Mouse (Mus musculus) Muller cell, postnatal 12 days (primary cell): ENCODE results near the gene Sf3b1.
A peak's percentile ranks its signal among the peaks of the same experiment; 100 is the strongest.
"Not testable (repeated sequence)": the region's sequence is repeated elsewhere in the genome, so short reads cannot be mapped to it uniquely, and the experiment has no call there.

Source experiments
- DNase-seq: peaks from one replicate; pipeline ENCODE4 v3.0.0-alpha.2; 2015; ENCODE audit errors: inconsistent ontology term

Gene Sf3b1

DNA sequence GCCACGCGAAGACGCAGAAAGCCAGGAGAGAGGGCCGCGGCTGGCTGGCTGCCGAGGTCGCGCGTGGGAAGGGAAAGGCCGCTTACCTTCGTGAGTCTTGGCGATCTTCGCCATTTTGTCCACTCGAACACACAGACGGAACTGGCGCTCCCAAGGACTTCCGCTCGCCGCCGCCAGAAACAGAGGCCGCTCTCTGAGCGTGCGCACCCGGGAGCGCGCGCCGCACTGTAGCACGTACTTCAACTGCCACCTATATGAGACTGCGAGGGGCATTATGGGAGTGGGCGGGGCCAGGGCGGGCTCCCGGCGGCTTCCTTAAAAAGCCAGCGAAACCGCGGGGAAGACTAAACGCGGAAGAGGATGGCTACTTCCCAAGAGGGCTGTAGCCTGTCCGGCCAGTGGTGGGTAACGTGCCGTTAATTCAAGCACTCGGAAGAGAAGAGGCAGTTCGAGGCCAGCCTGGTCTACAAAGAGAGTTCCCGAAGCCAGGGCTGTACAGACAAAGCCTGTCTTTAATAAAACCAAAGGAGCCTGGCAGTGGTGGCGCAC, at the start of gene Sf3b1:
Sf3b1 (minus strand) TSS at position 229 of the 549 bp plus-strand sequence.
- DNase-seq = peak; percentile 99

DNA sequence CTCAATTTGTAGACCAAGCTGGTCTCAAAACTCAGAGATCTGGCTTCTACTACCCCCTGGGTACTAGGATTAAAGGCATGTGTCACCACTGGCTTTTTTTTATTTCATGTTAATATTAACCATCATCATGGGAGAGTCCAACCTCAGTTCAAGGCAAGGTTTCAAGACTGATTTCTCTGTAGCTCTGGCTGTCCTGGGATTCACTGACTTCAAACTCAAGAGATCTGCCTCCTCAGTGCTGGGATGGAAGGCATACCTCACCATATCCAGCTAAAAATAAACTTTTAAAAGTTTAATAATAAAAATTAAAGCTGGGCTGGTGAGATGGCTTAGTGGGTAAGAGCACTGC, 49.1 kb upstream of the Sf3b1 start:
- no peak for DNase-seq

DNA sequence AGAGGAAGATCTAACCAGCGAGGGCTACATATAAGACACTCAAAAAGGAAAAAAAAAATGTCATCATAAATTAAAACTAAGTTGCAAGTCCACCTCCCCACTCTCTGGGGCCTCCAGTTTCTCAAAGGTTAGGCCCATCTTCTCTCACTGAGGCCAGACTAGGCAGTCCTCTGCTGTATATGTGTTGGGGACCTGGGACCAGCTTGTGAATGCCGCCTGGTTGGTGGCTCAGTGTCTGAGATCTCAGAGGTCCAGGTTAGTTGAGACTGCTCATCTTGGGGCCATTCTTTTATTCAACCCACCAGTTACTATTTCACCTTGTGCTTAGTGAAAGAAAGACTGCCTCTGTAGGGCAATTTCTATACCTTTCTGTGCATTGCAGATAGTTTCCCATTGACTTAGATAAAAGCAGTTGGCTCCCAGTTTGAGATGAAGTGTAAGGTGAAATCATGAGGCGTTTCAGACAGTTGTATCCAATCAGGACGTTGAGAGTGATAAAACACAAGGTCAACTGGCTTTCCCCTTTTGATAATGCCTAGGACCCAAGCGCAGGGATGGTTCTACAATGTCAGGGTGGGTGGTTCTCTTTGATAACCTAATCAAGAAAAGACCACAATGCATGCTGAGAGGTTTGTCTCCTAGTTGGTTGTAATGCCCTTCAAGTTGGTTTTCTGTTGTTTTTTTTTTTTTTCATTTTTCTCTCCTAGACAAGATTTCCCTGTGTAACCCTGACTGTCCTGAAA, 48.5 kb upstream of the Sf3b1 start:
- no peak for DNase-seq

DNA sequence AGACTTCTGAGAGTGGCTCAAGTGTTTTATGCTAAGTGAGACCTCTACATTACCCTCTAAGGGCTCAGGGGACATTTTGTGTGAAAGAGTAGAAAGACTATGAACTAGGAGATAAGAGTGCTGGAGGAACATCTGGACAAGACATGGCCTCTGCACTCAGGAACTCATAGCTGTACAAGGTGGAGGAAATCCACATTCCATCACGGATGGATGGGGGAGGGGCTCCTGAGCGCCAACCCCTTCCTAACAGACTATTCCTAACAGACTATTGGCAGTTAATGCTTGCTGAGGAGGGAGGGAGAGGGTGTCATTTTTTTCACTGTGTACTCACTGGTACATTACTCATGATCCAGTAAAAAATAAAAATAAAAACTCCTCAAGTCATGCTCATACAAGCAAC, 47.5 kb upstream of the Sf3b1 start:
- DNase-seq = no peak

DNA sequence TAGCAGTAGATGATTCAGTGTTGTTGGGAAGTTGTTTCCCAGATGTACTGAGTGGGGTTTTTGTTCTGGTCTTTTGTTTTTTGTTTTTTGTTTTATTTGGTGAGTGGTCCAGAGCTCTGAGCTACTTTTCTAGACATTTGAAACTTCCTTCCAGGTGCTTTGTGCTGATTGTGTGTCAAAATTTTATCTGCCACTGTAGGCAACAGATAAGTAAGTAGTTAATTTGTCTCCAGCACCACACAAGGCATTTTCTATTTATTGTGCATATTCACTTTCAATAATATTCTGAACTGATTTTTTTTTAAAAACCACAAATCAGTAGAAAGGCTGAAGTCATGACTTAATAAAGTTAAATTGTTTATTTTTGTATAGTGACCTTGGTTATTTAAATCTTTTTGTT, 45.0 kb upstream of the Sf3b1 start:
- not testable (repeated sequence) for DNase-seq

DNA sequence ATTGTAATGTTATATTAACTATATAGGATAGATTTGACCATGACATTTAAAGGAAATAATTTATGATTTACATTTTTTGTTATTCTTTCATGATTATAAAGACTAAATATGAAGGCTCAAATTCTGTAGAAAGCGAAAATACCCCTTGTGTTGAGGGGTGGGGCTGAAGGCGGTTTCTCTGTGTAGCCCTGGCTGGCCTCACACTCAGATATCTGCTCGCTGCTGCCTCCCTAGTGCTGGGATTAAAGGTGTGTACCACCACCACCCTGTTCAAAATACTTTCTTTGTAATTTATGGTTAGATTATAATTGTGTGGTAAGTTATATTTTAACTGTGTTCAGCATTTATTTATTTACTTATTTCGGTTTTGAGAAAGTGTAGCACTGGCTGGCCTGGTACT, 34.5 kb upstream of the Sf3b1 start:
- DNase-seq = no peak

DNA sequence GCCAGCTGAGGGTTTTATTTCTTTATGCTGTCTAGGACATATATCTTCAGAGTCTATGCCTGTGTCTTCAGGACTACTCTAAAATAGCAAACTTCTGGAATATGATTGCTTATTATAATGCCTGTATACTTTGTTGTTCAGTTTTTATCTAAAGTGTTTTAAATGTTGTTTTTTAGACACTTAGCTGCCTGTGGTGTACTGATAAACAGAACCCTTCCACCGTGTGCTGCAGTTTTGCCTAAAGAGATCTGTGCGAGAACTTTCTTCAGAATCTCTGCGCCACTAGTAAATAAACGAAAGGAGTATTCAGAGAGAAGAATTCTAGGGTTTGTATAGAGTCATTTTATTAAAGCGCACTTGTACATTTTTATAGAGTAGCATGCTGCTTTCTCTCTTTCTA, 33.8 kb upstream of the Sf3b1 start:
- DNase-seq = no peak

DNA sequence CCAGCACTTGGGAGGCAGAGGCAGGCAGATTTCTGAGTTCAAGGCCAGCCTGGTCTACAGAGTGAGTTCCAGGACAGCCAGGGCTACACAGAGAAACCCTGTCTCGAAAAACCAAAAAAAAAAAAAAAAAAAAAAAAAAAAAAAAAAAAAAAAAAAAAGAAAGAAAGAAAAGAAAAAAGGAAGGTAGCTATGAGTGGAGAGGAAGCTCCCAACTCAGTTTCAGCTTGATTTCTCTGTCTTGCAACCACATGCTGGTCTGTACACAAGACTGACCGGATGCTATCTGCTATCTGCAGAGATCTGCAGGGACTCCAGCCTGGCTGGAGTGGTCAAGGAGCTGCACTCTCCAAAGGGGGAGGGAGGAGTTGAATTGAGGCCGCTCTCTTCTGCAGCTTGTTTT, 31.1 kb upstream of the Sf3b1 start:
- not testable (repeated sequence) for DNase-seq

DNA sequence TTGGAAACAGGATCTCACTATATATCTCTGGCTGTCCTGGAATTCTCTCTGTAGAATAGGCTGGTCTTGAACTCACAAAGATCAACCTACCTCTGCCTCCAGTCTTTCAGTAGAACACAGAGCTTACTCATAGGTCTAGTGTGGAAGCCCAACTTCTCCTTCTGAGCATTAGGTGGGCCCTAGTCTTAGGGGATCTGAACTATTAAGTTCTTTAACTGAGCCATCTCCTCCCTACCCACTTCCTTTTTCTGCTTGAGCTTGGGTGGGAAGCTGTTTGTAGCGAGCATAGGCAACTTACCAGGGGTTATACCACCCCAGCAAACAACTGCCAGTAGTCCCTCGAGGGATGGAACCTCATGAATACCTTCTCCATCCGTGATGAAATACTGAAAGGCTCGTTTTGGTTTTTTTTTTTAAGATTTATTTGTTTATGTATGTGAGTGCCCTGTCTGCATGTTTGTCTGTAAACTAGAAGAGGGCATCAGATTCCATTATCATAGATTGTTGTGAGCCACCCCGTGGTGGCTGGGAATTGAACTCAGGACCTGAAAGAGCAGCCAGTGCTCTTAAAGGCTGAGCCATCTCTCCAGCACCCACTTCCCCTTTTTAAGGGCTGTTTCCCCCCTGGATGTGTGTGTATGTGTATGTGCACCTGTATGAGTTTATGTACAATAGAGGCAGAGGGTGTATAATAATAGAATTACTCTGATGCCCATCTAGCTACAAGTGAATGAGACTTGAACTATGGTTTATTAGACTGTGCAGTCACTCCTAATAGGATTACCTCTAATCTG, 28.2 kb upstream of the Sf3b1 start:
- no peak for DNase-seq

DNA sequence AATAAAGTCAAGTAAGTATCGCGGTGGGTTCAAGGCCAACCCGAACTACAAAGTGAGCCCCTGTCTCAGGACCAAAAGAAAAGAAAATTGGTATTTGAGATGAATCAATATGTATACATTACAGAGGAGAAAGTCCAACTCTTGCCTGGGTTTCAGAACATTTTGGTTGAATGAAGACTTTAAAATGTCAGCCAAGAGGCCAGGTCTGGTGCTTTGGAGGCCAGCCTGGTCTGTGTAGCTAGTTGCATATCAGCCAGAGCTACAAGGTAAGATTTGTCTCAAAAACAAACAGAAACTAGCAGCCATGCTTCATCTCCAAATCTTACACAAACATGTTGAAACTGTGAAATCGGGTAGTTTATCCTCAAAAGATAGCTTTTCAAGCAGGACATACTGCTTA, 26.3 kb upstream of the Sf3b1 start:
- DNase-seq = no peak

DNA sequence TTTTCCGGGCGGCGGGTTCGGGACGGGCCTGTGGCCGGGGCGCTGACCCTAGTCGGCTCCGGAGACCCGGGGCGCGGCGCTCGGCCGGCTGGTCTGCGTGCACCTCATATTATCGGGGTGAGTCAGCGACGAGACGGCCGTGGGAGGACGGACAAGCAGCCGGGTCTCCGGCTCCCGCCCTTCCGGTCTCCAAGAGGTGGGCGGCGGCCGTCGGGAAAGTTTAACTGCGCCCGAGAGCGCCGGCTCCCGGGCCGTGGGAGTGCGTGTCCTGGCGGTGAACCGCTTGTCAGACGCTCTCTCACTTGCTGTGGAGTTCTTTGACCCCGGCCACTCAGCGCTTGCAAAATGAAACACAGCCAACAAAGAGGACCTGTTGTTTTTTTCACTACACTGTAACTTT, 25.7 kb upstream of the Sf3b1 start:
- DNase-seq = peak; percentile 98

DNA sequence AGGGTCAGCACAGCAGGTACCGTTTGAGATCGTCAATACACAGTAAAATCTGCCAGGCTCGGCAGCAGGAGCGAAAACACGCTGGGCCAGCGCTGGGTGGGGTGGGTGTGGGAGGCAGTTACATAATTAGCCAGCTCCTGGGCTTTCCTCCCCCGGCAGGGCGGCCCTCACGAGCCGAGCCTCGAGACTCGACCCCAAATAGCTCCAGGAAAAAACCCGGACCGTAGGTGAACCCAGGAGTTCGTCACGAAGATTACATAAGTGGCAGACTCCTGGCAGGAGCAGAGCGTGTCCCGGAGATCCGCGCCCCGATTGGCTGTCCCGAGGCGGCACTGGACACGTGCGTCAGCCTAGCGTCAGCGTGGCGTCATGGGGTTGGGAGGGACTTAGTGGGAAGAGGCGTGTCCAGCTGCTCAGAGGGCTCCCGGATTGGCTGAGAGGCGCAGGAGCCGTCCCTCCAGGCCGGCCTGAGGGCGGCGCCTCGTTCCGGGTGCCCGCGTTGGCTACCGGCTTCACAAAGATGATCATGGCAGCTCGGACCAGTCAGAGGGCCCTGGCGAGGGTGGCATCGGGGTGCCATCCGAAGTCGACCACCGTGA, 25.2 kb upstream of the Sf3b1 start, which contains the start of gene Coq10b:
Coq10b (plus strand) TSS at position 416 of the 599 bp plus-strand sequence.
- peak; percentile 100 for DNase-seq

DNA sequence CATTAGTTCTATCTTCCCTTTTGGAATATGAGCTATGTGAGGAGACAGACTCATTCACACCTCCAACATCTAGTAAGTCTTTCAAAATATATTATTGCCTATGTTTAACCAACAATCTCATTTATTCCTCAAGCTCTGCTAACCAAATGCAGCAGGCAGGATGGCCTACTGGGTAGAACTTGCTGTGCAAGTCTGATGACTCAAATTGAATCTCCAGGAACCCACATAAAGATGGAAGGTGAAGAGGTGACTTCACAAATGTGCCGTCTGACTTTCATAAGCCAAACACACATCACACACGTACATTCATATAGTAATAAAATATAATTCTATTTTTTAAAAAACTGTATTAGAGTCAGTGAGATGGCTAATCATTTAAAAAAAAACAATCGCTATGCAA, 24.4 kb upstream of the Sf3b1 start:
- no peak for DNase-seq

DNA sequence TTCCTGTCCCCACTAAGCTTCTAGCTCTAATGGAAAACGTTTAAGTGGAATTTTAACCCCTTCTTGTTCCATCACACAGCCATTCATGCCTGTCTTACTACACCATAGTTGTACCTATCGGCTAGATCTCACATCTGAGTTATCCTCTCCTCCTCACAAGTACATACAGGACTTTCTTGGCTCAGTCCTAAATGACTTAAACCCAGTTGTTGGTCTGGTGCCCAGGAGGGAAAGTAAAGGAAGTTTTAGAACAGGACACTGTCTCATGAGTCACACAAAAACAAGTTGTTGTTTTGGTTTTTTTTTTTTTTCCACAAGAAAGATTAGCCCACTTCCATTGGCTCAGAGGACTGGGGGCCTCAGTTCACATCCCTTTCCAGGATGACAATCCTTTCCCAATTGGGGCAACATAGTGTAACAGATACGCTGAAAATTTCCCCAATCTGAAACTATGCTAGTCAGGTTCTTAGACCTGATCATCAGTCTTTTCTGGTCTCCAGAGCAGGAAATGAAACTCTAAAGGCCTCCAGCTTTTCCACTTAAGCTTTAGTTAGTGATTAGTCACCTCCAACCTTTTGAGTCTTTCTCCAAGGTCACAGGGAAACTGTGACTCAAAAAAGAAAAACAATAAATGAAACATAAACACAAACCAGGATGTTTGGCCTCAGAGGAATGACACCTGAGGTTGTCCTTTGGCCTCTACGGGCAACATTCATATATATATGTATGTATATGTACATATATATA, 21.7 kb upstream of the Sf3b1 start:
- no peak for DNase-seq

DNA sequence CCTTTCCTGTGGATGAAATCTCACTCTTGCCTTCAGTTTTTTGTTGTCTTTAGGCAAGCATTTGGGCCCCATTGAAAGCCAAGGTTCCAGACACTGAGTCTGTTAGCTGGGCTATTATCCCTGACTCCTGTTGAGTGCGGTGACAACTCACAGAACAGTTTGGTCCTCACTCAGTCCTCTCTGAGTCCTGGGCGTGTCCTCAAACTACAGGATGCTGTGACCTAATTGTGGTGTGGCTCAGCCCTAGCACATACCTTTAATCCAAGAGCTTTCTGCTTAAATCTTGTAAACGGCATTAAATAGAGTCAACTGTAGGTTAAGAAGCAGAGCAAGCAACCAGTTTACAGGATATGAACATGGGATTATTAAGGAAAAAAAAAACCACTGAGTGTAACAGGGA, 15.9 kb upstream of the Sf3b1 start:
- no peak for DNase-seq

DNA sequence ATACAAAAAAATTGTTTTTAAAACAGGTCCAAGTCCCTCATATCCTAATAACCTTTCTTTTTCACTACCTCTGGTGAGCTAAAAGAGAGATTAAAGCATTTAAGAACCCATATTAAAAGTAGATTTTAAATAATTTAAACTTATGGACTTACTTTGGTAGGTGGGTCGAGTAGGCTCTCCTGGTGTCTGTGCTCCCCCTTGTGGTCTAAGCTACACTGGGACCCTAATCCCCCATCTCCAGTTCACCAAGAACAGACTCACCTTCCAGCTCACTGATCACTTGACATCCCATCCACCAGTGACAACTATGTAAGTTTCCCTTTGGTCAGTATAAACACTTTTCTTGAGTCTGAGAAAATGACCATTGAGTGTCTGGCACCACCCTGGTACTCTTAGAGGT, 15.0 kb upstream of the Sf3b1 start:
- no peak for DNase-seq

DNA sequence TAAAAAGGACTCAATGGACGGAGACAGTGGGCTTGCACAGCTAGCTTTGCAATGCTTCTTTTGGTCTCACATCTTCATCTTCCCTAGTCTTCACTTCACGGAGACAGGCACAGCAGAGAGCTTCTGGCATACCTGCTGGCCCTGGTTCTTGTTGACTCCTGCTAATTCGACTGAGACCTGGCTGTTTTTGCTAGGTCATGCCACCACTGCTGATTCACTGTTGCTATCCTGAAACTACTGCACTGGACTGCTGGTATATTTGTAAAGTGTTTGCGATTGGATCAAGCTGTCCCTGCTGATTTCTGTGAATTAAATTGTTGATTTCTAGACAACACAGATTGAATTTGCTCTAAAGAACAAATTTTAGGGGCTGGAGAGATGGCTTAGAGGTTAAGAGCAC, 14.4 kb upstream of the Sf3b1 start:
- no peak for DNase-seq

DNA sequence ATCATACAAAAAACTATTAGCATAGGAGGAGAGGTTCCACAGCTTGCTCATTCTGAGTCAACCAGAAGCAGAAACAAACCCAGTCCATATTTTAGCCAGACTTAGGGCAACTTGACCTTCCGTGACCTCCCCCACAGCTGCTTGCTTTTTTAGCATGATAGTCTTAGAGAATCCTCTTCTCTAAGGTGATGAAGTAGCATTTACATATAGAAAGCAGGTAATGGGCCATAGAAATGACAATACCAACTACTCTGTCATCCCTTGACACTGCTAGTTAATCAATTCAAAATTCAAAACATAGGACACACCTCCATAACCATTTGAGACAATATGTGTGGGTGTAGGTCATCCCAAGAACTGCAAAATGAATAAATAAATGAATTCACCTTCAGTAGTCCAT, 12.7 kb upstream of the Sf3b1 start:
- no peak for DNase-seq

DNA sequence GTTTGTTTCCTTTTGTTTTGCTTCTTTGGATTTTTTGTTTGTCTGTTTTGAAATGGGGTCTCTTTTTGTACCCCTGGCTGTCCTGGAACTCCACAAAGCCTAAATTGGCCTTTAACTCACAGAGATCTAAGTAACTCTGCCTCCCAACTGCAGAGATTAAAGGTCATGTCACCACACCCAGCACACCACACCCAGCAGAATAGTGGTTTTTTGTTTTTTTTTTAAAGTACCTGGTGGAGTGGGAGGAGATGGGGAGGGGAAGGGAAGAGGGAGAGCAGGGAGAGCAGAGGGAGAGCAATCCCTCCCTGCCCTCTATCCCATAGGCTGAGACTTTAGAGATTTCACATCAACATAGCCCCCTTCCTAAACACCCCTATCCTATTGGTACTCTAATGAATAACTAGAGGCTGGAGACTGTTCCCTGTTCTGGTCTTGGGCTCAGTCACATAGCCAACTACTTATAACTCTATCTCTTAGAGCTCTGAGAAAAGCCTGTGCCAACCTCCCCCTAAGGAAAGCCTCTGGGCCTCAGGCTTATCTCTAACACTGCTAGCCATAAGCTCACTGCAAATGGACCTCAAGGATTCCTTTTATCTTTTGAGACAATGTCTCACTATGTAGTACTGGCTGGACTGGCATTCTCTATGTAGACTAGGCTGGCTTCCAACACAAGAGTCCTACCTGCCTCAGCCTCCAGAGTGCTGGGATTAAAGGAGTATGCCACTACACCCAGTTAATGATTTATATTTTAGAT, 3.9 kb upstream of the Sf3b1 start:
- no peak for DNase-seq

DNA sequence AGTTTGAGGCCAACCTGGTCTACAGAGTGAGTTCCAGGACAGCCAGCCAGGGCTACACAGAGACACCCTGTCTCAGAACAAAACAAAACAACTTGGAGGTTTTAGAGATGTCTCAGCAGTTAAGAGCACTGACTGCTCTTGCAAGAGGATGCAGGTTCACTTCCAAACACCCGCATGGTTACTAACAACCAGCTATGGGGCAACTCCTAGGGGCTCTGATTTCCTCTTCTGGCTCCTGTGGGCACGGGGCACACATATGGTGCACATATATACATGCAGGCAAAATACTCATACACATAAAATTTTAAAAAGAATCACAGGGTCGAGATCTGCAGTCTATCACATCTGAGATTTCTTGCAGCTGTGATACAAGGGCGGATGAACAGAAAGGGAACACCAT, 2.2 kb upstream of the Sf3b1 start:
- no peak for DNase-seq
